Mouse (Mus musculus): ENCODE data around the gene Ano6. TPM values are rescaled to one million over a fixed set of nuclear protein-coding genes. Genes with fewer than 3 reads are reported as not detected.

The Ano6 gene
- polyA plus RNA-seq, 1 experiment from 2014 or later = 52.2 TPM

GRCm38 (mm10) chr15:95791141-95791791 is 623 bp downstream of the Ano6 start:
- peak overlapping the region; percentile 76 for H3K4me3 ChIP-seq
- no peaks in the 10 kb centered on the region for H3K27me3 ChIP-seq
- H3K4me2 ChIP-seq (replicated peaks) = peak overlapping the region; percentile 66
- under 1% methylated on average over 32 of the region's 32 CpGs for WGBS
- no peaks in the 10 kb centered on the region for H3K9me3 ChIP-seq
- H3K36me3 ChIP-seq = no peaks in the 10 kb centered on the region
- peak; percentile 8; the same call in 1 of the 2 replicates for ATAC-seq (ENCODE audit: insufficient number of reproducible peaks, insufficient read depth, low FRiP score, low TSS enrichment)
- peaks cover 17% of the 10 kb centered on the region for H3K4me1 ChIP-seq
- peak overlapping the region; percentile 85 for H3K9ac ChIP-seq
- H3K27ac ChIP-seq = peak overlapping the region; percentile 79

- WGBS = 54% methylated on average over 5 of the region's 5 CpGs
- ATAC-seq (ENCODE audit: insufficient number of reproducible peaks, insufficient read depth, low FRiP score, low TSS enrichment) = no peak
- no peaks in the 10 kb centered on the region for H3K27me3 ChIP-seq
- H3K27ac ChIP-seq = no peak overlapping the region
- H3K9ac ChIP-seq = no peak overlapping the region
- peak overlapping the region; percentile 66 for H3K4me2 ChIP-seq (replicated peaks)
- peaks cover 17% of the 10 kb centered on the region for H3K4me1 ChIP-seq
- no peaks in the 10 kb centered on the region for H3K9me3 ChIP-seq
- H3K4me3 ChIP-seq = peak overlapping the region; percentile 76
- no peaks in the 10 kb centered on the region for H3K36me3 ChIP-seq
Measured at GRCm38 (mm10) chr15:95791855-95792254, 1.2 kb downstream of the Ano6 start.

GRCm38 (mm10) chr15:95792261-95793260 is 1.9 kb downstream of the Ano6 start:
- 79% methylated on average over 25 of the region's 25 CpGs for WGBS
- ATAC-seq (ENCODE audit: insufficient number of reproducible peaks, insufficient read depth, low FRiP score, low TSS enrichment) = no peak
- H3K4me3 ChIP-seq = peak overlapping the region; percentile 76; the same call in 1 of the 2 replicates

GRCm38 (mm10) chr15:95793748-95794491 is 3.3 kb downstream of the Ano6 start:
- no peaks in the 10 kb centered on the region for H3K27me3 ChIP-seq
- no peak overlapping the region for H3K27ac ChIP-seq
- H3K4me2 ChIP-seq (replicated peaks) = no peak overlapping the region
- ATAC-seq (ENCODE audit: insufficient number of reproducible peaks, insufficient read depth, low FRiP score, low TSS enrichment) = no peak
- 91% methylated on average over 9 of the region's 9 CpGs for WGBS
- no peaks in the 10 kb centered on the region for H3K9me3 ChIP-seq
- H3K36me3 ChIP-seq = no peaks in the 10 kb centered on the region
- H3K4me1 ChIP-seq = peaks cover 20% of the 10 kb centered on the region
- H3K9ac ChIP-seq = no peak overlapping the region
- H3K4me3 ChIP-seq = no peak overlapping the region

More at GRCm38 (mm10) chr15:95792261-95793260, 1.9 kb downstream of the Ano6 start:
- Histone ChIP-seq H3K36me3 (no peaks in the 10 kb centered on the region), H3K4me2 (replicated peaks) (peak overlapping the region; percentile 66), H3K4me1 (peaks cover 18% of the 10 kb centered on the region), H3K27ac (no peak overlapping the region), H3K27me3 (no peaks in the 10 kb centered on the region), H3K9ac (no peak overlapping the region), H3K9me3 (no peaks in the 10 kb centered on the region)

- no peaks in the 10 kb centered on the region for H3K9me3 ChIP-seq
Measured at GRCm38 (mm10) chr15:95794611-95795565, 4.2 kb downstream of the Ano6 start.

GRCm38 (mm10) chr15:95796062-95796461 is 5.4 kb downstream of the Ano6 start:
- 83% methylated on average over 5 of the region's 5 CpGs for WGBS
- H3K9ac ChIP-seq = no peak overlapping the region
- H3K4me1 ChIP-seq = peaks cover 20% of the 10 kb centered on the region
- no peaks in the 10 kb centered on the region for H3K9me3 ChIP-seq
- no peak for ATAC-seq (ENCODE audit: insufficient number of reproducible peaks, insufficient read depth, low FRiP score, low TSS enrichment)
- H3K4me2 ChIP-seq (replicated peaks) = no peak overlapping the region
- no peaks in the 10 kb centered on the region for H3K27me3 ChIP-seq
- H3K27ac ChIP-seq = no peak overlapping the region
- no peaks in the 10 kb centered on the region; the same call in 1 of the 2 replicates for H3K36me3 ChIP-seq
- no peak overlapping the region for H3K4me3 ChIP-seq

More at GRCm38 (mm10) chr15:95794611-95795565, 4.2 kb downstream of the Ano6 start:
- H3K27me3 ChIP-seq = no peaks in the 10 kb centered on the region
- H3K4me3 ChIP-seq = no peak overlapping the region
- no peak for ATAC-seq (ENCODE audit: insufficient number of reproducible peaks, insufficient read depth, low FRiP score, low TSS enrichment)
- no peak overlapping the region for H3K9ac ChIP-seq
- no peak overlapping the region for H3K27ac ChIP-seq
- H3K4me2 ChIP-seq (replicated peaks) = no peak overlapping the region
- H3K36me3 ChIP-seq = no peaks in the 10 kb centered on the region
- 82% methylated on average over 10 of the region's 10 CpGs for WGBS
- H3K4me1 ChIP-seq = peaks cover 20% of the 10 kb centered on the region

- Histone ChIP-seq H3K27ac (no peak overlapping the region), H3K4me2 (replicated peaks) (no peak overlapping the region), H3K27me3 (no peaks in the 10 kb centered on the region), H3K36me3 (no peaks in the 10 kb centered on the region; the same call in 1 of the 2 replicates), H3K9ac (no peak overlapping the region), H3K4me3 (no peak overlapping the region), H3K9me3 (no peaks in the 10 kb centered on the region), H3K4me1 (peaks cover 16% of the 10 kb centered on the region)
- 61% methylated on average over 9 of the region's 9 CpGs for WGBS
- no peak for ATAC-seq (ENCODE audit: insufficient number of reproducible peaks, insufficient read depth, low FRiP score, low TSS enrichment)
Measured at GRCm38 (mm10) chr15:95797144-95797983, 6.7 kb downstream of the Ano6 start.

GRCm38 (mm10) chr15:95798266-95798665 is 7.6 kb downstream of the Ano6 start:
- peaks cover 22% of the 10 kb centered on the region for H3K4me1 ChIP-seq
- no peak overlapping the region for H3K4me3 ChIP-seq
- no peak for ATAC-seq (ENCODE audit: insufficient number of reproducible peaks, insufficient read depth, low FRiP score, low TSS enrichment)
- no peaks in the 10 kb centered on the region for H3K27me3 ChIP-seq
- H3K9me3 ChIP-seq = no peaks in the 10 kb centered on the region
- WGBS = 92% methylated on average over 7 of the region's 7 CpGs
- no peak overlapping the region for H3K4me2 ChIP-seq (replicated peaks)
- no peak overlapping the region for H3K27ac ChIP-seq
- no peaks in the 10 kb centered on the region; the same call in 1 of the 2 replicates for H3K36me3 ChIP-seq
- no peak overlapping the region for H3K9ac ChIP-seq

GRCm38 (mm10) chr15:95799632-95800031 is 9.0 kb downstream of the Ano6 start:
- WGBS = 92% methylated on average over 5 of the region's 5 CpGs
- Histone ChIP-seq H3K9me3 (no peaks in the 10 kb centered on the region), H3K4me3 (no peak overlapping the region), H3K27me3 (no peaks in the 10 kb centered on the region), H3K27ac (no peak overlapping the region), H3K4me1 (peaks cover 30% of the 10 kb centered on the region), H3K4me2 (replicated peaks) (no peak overlapping the region), H3K36me3 (no peaks in the 10 kb centered on the region; the same call in 1 of the 2 replicates), H3K9ac (no peak overlapping the region)
- no peak for ATAC-seq (ENCODE audit: insufficient number of reproducible peaks, insufficient read depth, low FRiP score, low TSS enrichment)

- no peaks in the 10 kb centered on the region; the same call in 1 of the 2 replicates for H3K36me3 ChIP-seq
- no peaks in the 10 kb centered on the region for H3K9me3 ChIP-seq
- no peak overlapping the region for H3K4me3 ChIP-seq
- no peak for ATAC-seq (ENCODE audit: insufficient number of reproducible peaks, insufficient read depth, low FRiP score, low TSS enrichment)
- H3K27me3 ChIP-seq = no peaks in the 10 kb centered on the region
- peaks cover 31% of the 10 kb centered on the region for H3K4me1 ChIP-seq
- no peak overlapping the region for H3K4me2 ChIP-seq (replicated peaks)
- no peak overlapping the region for H3K9ac ChIP-seq
- no peak overlapping the region for H3K27ac ChIP-seq
Measured at GRCm38 (mm10) chr15:95800051-95800450, 9.4 kb downstream of the Ano6 start.

All from embryonic facial prominence, embryonic 12.5 days (tissue).